Mouse (Mus musculus): ENCODE measurements around the gene Bcl11b.

The Bcl11b gene

DNA sequence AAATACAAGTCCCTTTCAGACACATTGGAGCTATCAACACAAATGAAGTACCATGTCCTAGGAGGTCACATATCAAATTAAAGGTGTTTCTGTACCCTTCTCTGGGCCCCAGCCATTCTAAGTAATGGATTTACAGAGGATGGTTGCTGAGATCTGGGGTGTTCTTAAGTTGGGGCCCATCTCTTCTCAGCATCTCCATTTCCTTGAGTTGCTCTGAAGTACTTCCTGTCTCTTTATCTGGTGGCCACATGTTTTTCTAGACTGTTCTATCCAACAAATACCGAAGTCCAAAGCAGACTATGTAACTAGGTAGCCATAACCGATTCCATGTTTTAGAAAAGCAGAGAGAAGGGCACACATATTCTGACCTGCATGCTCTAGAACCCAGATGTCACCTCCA, 83.3 kb downstream of the Bcl11b start:
- in situ Hi-C loops (cut with MboI, MseI), result loop anchor here in 1 of 2 experiments (5.0 kb wide), 4 partner anchors 52 to 773 kb away; no protein-coding TSS in a partner anchor

DNA sequence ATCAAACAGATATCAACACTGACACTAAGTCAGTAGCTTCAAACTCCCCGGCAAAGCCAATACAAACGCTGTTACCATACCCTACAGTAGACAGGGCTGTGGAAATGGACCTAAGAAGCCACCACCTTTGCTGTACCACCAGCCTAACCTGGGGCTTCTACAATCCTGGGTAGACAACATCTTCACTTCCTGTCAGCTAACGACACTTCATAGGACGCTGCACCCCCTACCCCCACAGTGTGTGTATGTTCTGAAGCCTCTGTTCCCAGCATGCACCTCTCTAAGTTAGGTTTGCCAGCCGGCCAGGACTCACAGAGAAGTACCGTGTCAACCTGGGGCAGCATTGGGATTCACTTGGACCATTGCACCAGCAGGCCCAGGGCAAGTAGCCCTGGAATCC, 84.6 kb downstream of the Bcl11b start:
- in situ Hi-C loops (cut with MboI, MseI), result no loop called here

DNA sequence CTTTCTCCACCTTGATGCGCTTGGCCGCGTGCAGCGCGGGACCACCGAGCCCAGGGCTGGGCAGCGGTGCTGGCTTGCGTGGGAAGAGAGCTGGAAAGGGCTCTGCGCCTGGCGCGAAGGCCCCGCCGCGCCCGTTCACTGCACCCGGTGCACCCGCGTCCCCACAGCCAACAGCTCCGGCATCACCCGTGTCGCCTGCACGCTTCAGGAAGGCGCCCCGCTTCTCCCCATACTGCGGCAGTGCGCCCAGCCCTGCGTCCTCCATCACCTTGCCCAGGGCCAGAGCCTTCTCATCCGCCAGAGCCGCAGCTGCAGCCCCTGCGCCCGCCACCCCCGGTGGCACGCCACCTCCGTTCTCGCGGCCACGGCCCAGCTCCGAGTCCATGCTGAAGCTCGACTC, 87.4 kb downstream of the Bcl11b start:
- in situ Hi-C loops (cut with MboI, MseI), result no loop called here

DNA sequence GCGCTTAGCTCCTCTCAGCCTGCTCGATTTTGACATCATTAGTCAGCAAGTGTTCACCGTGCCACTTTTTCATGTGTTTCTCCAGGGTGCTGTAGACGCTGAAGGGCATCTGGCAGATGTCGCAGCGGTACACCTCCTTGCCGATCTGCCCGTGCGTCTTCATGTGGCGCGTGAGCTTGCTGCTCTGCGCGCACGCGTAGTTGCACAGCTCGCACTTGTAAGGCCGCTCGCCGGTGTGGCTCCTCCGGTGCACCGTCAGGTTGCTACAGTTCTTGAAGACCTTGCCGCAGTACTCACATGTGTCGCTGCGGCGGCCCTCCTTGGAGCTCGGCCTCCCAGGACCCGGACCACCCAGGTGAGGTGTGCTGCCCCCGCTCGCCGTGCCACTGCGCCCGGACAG, 88.0 kb downstream of the Bcl11b start:
- in situ Hi-C loops (cut with MboI, MseI), result no loop called here

DNA sequence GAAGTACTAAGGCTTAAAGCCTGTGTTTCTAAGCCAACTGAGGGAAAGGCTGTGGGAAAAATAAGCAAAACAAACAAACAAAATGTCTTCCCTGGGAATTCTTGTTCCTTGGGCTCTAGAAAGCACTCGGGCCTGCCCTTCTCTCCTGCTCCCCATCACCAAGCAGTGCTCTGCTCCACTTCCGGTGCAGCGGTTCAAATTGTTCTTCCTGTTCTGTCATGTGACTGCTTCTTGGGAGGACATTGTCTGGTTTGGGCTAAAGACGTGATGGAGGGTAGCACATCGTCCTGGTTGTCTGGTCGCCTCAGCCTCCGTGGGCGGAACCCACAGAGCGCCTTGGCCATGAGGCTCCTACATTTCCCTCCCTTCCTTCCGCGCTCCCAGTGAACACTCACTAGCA, 94.6 kb downstream of the Bcl11b start:
- in situ Hi-C loops (cut with MboI, MseI), result no loop called here

DNA sequence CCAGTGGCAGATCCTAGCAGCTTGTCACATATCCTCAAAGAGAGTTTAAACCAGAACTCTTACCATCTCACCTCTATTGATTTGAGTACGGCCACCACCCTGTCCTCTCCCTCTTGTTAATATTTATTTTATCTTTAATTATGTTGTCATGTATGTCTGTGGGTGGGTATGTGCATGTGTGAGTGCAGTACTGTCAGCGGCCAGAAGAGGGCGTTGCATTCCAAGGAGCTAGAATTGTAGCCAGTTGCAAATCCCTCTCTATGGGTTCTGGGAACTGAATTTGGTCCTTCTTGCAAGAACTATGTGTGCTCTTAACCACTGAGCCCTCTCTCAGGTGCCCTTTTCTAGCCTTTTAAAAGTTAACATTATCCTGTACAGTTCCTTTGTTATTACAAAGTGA, 98.1 kb downstream of the Bcl11b start:
- in situ Hi-C loops (cut with MboI, MseI), result no loop called here

DNA sequence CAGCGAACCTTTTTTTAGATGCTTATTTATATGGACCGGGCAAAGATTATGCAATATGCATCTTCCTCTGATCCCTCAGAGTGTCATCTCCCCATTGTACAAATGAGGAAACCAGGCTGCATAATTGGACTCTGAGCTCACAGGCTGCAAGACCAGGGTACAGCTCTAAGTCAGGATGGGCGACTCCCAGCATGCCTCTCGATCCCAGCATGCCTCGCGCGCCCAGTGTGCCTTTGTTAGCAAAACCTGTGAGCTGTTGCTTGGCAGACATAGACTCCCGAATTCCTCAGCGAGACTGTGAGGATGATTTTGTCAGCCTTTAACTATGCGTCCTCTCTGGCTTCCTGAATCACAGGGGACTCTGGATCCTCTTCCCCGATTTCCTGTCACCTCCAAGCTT, 98.9 kb downstream of the Bcl11b start:
- in situ Hi-C loops (cut with MboI, MseI), result no loop called here

DNA sequence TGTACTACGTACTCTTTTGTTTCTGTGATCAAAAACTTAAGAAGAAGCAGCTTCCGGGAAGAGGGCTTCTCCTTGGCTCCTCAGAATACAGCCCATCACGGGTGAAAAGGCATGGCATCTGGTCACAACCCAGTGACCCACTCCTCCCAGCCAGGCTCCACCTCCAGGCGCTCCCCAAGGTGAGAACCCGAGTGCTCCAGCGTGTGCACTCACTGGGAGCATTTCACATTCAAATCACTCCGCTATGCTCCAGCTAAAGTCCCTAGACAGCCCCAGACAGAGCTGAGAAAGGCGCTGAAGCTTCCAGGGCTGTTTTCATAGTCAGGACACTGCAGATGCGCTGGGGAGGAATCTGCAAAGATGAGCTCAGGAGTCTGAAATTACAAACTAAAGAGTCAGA, 99.5 kb downstream of the Bcl11b start:
- in situ Hi-C loops (cut with MboI, MseI), result no loop called here

DNA sequence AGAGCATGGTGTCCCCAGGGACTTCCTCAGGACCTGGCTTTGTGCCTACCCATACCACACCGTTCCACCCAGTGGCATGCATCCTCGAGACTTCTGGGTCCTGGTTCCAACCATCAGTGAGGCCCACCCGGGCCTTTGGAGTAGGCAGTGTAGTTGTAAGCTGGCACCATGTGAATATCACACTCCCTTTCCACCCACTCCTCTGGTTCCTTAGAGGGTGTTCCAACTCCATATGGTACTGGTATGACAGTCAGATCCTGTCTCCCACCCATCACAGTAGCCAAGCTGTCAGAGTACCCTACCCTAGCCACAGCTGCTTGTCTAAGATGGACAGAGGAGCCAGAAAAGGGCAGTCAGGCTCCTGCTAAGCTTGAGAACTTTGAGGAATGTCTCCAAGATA, 112.0 kb downstream of the Bcl11b start:
- in situ Hi-C loops (cut with MboI, MseI), result no loop called here

DNA sequence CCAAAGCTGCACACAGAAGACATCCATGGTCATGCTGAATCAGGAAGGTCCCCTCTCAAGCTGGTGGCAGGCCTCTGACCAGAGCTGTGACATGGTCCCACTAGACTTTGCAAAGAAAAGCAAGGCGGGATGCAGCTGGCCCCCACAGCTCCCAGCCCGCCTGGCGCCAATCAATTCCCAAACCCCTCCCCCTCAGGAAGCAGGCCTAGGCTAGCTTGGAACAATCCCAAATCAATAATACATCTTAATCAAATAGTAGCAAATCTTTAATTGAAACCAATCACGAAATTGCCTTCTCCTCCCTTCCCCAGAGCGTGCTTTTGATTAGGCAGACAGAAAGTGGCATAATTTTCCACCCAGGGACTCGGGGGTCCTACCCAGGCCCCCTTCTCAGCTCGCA, 113.1 kb downstream of the Bcl11b start:
- in situ Hi-C loops (cut with MboI, MseI), result no loop called here

DNA sequence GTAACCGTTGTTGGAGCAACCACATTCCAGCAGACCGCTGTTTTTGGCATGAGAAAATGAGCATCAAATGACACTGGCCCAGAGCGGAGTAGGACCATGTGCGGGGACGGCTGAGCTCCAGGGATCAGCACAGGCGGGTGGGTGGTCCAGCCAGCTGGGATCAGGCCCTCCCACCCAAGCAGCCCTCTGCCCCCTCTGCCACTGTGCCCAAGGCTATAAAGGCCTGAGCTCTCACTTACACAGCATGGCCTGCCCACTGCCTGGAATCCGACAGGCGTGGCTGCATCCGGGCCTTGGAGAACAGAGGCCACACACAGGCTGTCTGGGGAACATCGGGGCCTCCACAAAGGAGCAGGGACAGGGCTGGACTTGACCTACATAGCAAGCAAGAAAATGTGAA, 113.6 kb downstream of the Bcl11b start:
- in situ Hi-C loops (cut with MboI, MseI), result no loop called here

DNA sequence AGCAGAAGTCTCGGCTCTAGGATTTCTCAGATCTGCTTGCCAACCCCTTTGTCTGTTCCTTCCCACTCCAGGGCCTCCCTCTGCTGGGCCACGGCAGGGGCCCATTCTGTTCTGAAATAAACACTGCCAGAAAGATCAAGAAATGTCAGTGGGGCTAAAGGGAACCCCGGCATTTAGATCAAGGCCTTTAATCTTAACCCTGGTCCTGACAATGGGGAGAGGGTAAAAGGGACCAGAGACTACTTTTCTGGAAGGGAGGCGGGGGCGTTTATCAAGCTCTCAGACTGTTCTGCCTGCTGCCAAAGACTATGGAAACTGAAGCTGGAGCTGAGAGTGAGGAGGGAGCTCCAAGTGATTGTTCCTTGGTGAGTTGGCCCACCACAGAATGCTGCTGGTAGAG, 114.8 kb downstream of the Bcl11b start:
- in situ Hi-C loops (cut with MboI, MseI), result no loop called here

DNA sequence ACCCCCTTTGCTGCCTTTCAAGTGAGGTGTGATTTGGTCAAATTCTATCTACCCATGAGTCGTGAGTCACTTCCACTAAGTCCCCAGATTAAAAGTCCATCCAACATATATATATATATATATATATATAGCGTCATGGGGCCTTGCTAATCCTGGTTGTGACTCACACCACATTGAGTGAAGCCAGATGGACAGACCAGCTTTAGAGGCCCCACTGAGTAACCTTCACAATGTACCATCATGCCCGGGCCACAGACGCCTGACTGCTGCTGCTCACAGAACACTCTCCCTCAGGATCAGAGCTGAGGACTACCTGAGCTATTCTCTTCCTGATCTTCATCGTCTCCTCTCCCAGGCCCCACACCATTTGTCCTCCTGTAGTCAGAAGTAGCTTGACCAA, 115.4 kb downstream of the Bcl11b start:
- in situ Hi-C loops (cut with MboI, MseI), result no loop called here

DNA sequence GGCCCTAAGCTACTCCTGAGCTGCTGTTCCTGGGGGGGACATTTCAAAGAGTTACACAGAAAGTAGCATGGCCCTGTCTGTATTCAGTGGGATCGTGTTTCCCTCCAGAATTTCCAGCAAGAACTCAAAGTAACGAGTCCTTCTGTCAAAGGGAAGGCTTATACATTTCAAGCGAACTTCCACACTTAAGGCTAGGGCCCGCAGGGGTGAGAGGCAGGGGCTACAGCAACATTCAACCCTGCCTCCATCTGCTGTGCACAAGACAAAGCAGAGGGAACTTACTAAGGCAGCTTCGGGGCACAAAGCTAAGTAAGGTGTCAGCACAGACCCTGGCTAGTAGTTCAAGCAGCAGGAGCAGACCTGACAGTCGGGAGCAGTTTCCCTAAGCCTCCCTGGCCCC, 115.8 kb downstream of the Bcl11b start:
- in situ Hi-C loops (cut with MboI, MseI), result no loop called here

DNA sequence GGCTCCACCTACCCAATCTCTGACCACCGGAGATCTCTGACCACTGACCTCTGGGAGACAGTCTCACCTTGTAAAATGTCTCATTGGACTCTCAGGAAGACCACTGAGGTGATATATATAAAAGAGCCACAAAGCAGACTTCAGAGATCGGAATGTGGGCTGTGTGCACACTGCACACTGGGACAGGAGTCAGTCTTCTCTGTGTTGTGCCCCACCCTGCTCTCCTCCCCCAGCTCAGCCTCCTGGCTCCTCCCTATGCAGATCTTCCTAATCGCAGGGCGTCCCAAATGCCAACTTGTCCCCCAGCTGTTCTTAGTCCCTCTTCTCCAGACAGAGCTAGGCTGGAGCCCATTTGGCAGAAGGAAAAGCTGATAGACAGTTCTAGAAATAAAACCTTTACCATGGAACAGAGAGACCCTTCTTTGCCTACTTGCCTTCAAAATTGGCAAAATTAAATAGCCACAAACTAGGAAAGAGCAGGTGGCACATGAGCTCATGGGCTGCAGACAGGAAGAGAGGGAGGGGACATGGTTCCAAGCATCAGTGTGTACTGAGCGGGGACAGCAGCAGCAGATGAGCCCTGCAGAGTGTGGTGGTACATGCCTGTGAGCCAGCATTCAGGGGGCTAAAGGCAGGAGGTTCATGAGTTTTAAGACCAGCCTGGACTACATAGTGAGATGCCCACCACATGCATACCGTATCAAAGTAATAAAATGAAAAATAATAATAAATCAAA, 118.9 kb downstream of the Bcl11b start:
- in situ Hi-C loops (cut with MboI, MseI), result no loop called here

DNA sequence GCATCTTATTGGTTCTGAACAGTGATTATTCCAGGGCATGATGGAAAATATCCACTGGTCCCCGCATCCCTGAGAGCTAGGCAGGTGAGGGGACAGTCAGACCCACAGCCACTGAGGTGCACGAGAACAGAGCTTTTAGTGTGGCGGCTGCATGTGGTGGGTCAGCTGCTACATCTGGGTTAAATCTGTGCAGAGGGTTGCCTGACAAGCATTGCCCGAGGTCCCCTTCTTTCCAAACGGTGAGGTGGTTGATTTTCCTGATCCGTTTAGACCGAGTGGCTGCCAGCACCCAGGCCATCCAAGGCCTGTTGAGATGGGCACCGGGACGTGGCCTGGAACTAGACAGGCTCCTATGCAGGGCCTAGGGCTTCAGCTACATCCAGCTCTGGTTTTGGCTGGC, 121.7 kb downstream of the Bcl11b start:
- in situ Hi-C loops (cut with MboI, MseI), result no loop called here

DNA sequence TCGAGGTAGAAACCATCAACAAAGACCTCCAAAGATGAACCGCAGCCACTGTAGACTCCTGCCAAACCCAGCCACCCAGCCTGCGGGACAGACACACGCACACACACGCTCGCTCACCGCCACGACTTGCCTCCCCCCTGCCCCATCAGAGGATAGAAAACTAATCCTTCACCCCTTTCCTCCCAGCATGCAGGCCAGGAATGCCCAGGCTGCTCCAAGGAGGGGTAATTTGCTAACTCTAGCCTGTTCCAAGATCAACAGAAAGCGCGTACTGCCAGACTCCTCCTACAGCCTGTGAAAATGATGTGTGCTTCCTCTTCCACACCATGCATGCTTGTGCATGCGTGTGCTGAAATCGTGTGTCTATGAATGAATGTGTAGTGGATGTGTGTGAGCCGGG, 122.7 kb downstream of the Bcl11b start:
- in situ Hi-C loops (cut with MboI, MseI), result no loop called here

DNA sequence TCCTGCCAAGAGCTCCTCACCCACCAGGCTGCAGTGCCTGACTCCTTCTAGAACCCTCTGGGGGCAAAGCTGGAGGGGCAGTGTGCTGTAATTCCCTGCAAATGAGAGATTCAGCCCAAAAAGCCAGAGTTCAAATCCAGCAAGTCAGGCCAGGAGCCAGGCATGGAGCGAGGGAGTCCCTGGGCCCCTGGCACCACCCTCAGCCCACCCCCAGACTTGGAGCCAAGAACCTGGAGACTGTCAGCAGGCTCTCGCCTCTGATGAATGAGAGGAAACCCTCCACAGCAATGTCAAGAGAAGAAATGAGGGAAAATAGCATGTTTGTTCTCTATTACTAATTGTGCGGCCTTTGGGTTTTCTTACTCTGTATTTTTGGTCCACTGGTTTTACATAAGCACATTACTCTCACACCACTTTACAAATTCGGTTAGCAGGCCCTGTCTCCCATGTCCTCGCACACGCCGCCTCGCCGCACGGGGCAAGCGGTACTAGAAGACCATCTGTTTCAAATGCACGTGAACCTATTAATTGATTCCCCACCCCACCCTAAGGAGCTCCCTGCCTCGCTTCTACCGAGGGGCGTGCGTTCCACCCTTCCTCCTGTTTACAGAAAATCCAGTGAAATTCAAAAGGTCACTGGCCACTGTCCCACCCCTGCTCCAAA, 124.2 kb downstream of the Bcl11b start:
- in situ Hi-C loops (cut with MboI, MseI), result no loop called here

DNA sequence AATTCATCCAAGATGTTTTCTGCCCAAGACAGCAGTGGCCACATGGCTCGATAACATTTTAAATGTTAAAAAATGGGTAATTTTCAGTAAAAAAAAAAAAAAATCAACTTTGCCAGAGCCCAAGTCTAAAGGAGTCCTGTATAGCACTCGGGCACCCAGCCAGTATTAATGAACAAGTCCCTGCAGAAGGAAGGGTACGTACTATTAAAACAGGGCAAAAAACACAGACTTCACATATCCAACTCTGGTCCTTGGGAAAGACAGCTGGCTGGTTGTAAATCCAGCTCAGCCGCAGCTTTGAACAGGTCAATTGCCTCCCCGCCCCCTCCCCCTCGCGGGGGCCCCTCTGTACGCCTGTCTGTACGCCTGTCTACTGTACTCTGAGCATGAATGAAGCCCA, 127.2 kb downstream of the Bcl11b start:
- in situ Hi-C loops (cut with MboI, MseI), result no loop called here

DNA sequence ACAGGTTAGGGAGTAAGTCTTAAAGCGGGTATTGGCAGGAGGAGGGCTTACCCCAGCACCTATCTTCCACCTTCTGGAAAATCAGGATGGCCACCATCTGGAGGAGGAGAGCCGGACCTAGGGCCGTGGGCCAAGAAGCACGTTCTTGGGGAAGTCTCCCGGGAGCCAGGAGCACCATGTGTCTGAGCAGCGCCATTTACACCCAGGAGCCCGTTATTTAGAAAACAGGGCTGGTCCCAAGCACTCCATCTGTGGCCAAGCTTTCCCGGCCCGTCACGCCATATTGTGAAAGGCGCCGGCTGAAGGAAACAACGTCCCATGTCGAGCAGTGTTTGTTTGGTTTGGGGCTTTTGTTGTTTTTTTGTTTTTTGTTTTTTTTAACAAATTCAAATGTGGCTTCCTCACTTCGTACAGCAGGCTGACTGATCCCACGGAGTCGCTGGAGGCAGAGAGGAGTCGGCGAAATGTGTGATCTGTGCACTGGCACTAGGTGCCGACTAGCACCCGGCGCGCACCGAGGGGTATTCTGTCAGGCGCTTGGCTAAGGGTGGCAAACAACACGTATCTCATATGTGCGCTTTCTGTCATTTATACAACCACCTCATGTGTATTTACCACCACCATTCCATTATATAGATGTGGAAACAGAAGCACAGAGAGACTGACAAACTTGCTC, 128.8 kb downstream of the Bcl11b start:
- in situ Hi-C loops (cut with MboI, MseI), result no loop called here

DNA sequence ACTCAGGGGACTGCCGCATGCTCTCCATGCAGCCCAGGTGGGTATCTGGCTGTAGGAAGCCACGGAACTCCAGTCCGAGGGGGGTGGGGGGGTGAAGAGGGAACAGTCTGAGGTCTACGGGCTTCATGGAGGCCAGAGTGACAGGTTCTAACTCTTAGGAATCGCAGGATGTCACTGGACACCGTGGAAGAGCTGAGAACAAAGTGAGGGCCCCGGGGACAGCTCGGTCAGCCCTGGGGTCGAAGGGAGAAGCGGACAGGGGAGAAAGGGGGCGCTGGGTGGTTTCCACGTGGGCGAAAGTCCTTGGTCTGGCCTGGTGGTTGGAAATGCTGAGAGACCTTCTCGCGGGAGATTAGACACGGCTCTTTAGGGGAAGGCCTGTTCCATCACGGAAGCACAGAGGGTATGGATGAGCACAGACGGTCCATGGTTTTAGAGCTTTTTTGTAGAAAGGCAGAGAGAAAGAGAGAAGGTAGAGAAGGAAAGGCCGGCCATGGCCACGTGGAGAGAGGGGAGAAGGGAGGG, 133.8 kb downstream of the Bcl11b start:
- in situ Hi-C loops (cut with MboI, MseI), result no loop called here

DNA sequence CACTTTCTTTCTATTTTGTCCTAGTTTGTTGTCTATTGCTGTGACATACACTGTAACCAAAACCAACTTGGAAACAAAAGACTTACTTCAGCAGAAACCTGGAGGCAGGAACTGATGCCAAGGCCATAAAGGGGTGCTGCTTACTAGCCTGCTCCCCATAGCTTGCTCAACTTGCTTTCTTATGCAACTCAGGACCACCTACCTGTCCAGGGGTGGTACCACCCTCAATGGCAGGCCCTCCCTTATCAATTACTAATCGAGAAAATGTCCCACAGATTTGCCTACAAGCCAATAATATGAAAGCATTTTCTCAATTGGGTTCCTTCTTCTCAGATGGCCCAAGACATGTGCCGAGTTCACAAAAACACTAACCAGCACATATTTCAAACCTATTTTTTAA, 135.1 kb downstream of the Bcl11b start:
- in situ Hi-C loops (cut with MboI, MseI), result no loop called here

Measured in T-helper 17 cell (primary cell).